Mouse (Mus musculus): ENCODE data around the gene Reps2. TPM values are rescaled to one million over a fixed set of nuclear protein-coding genes. Genes with fewer than 3 reads are reported as not detected.

The Reps2 gene
- total and polyA plus RNA-seq, 3 experiments = 2.2 to 2.8 TPM; not detected in 1

- no peak for DNase-seq (ENCODE audit: low read depth, low spot score)
- TF ChIP-seq MEF2A (IDR thresholded peaks at IDR 0.05; ENCODE audit: extremely low read depth, insufficient replicate concordance, low read depth, low read length, poor library complexity, severe bottlenecking) (no peak), NRF1 (IDR thresholded peaks at IDR 0.05; ENCODE audit: insufficient read depth, low read depth, low read length, poor library complexity, severe bottlenecking) (no peak), MYB (IDR thresholded peaks at IDR 0.05; ENCODE audit: low read depth, low read length) (no peak), USF1 (IDR thresholded peaks at IDR 0.05; ENCODE audit: low read depth, low read length) (no peak), POLR2AphosphoS5 (IDR thresholded peaks at IDR 0.05; ENCODE audit: borderline replicate concordance, low read depth, low read length) (no peak), USF2 (IDR thresholded peaks at IDR 0.05; ENCODE audit: borderline replicate concordance in 1 of 2, insufficient read depth in 1 of 2, low read depth in 1 of 2, low read length in 2 of 2) (no peak), CHD1 (IDR thresholded peaks at IDR 0.05; ENCODE audit: low read depth, low read length) (no peak), BHLHE40 (IDR thresholded peaks at IDR 0.05; ENCODE audit: borderline replicate concordance, low read depth, low read length) (no peak), UBTF (IDR thresholded peaks at IDR 0.05; ENCODE audit: borderline replicate concordance, insufficient read depth, low read depth, low read length) (no peak), ZKSCAN1 (IDR thresholded peaks at IDR 0.05; ENCODE audit: low read depth, low read length) (no peak), MAZ (IDR thresholded peaks at IDR 0.05; ENCODE audit: low read depth, low read length) (no peak), MXI1 (IDR thresholded peaks at IDR 0.05; ENCODE audit: low read depth, low read length) (no peak), ETS1 (IDR thresholded peaks at IDR 0.05; ENCODE audit: low read depth, low read length) (no peak), POLR2A (IDR thresholded peaks at IDR 0.05; ENCODE audit: control insufficient read depth in 1 of 2, insufficient read depth in 1 of 2, low read depth in 1 of 2, low read length in 2 of 2, poor library complexity in 1 of 2) (no peak), TCF12 (IDR thresholded peaks at IDR 0.05; ENCODE audit: low read depth, low read length) (no peak), ZNF384 (IDR thresholded peaks at IDR 0.05; ENCODE audit: low read depth, low read length) (no peak), ELF1 (IDR thresholded peaks at IDR 0.05; ENCODE audit: low read depth, low read length) (no peak), SIN3A (IDR thresholded peaks at IDR 0.05; ENCODE audit: low read length) (no peak), CTCF (IDR thresholded peaks at IDR 0.05 in 2 of 3, conservative IDR thresholded peaks at IDR 0.05 in 1 of 3; ENCODE audit: control insufficient read depth in 1 of 3, insufficient read depth in 1 of 3, low read depth in 2 of 3, low read length in 3 of 3, poor library complexity in 1 of 3, severe bottlenecking in 1 of 3) (no peak), KAT2A (conservative IDR thresholded peaks at IDR 0.05; ENCODE audit: low read depth, low read length) (no peak)
- H3K4me3 ChIP-seq (ENCODE audit: control insufficient read depth in 1 of 2, insufficient read depth in 1 of 2, low read depth in 2 of 2, low read length in 2 of 2) = no peak overlapping the region
- H3K9me3 ChIP-seq (replicated peaks; ENCODE audit: insufficient read depth, low read length) = no peaks in the 10 kb centered on the region
- H3K36me3 ChIP-seq (ENCODE audit: control insufficient read depth in 1 of 2, insufficient read depth in 2 of 2, low read length in 2 of 2) = peaks cover 0 to 6% of the 10 kb centered on the region in 2 experiments; a peak in 2 of 4 replicates
- peaks cover 0 to 4% of the 10 kb centered on the region in 2 experiments; a peak in 2 of 4 replicates for H3K4me1 ChIP-seq (ENCODE audit: control insufficient read depth in 1 of 2, insufficient read depth in 2 of 2, low read length in 2 of 2)
- H3K79me2 ChIP-seq (ENCODE audit: control insufficient read depth, insufficient read depth, low read length, poor library complexity) = no peaks in the 10 kb centered on the region
- no peaks in the 10 kb centered on the region for H3K27me3 ChIP-seq (ENCODE audit: control insufficient read depth in 1 of 2, insufficient read depth in 2 of 2, low read length in 2 of 2)
- H3K9ac ChIP-seq (ENCODE audit: control insufficient read depth, low read depth, low read length, poor library complexity, severe bottlenecking) = no peak overlapping the region
- no peak overlapping the region for H3K27ac ChIP-seq (ENCODE audit: control insufficient read depth, low read depth, low read length)
These were observed 8.3 kb downstream of the Reps2 start for GRCm38 (mm10) chrX:162635159-162635558.

- peaks cover 0 to 19% of the 10 kb centered on the region in 2 experiments; a peak in 2 of 4 replicates for H3K36me3 ChIP-seq (ENCODE audit: control insufficient read depth in 1 of 2, insufficient read depth in 2 of 2, low read length in 2 of 2)
- DNase-seq (ENCODE audit: low read depth, low spot score) = no peak
- H3K79me2 ChIP-seq (ENCODE audit: control insufficient read depth, insufficient read depth, low read length, poor library complexity) = no peaks in the 10 kb centered on the region
- no peak overlapping the region for H3K4me3 ChIP-seq (ENCODE audit: control insufficient read depth in 1 of 2, insufficient read depth in 1 of 2, low read depth in 2 of 2, low read length in 2 of 2)
- no peak overlapping the region for H3K27ac ChIP-seq (ENCODE audit: control insufficient read depth, low read depth, low read length)
- peaks cover 0 to 14% of the 10 kb centered on the region in 2 experiments; a peak in 2 of 4 replicates for H3K4me1 ChIP-seq (ENCODE audit: control insufficient read depth in 1 of 2, insufficient read depth in 2 of 2, low read length in 2 of 2)
- H3K9ac ChIP-seq (ENCODE audit: control insufficient read depth, low read depth, low read length, poor library complexity, severe bottlenecking) = no peak overlapping the region
- H3K27me3 ChIP-seq (ENCODE audit: control insufficient read depth in 1 of 2, insufficient read depth in 2 of 2, low read length in 2 of 2) = no peaks in the 10 kb centered on the region
- TF ChIP-seq SIN3A (IDR thresholded peaks at IDR 0.05; ENCODE audit: low read length) (no peak), JUND (IDR thresholded peaks at IDR 0.05; ENCODE audit: low read depth, low read length) (no peak), ZMIZ1 (IDR thresholded peaks at IDR 0.05; ENCODE audit: low read depth, low read length) (no peak), MAZ (IDR thresholded peaks at IDR 0.05; ENCODE audit: low read depth, low read length) (no peak), CTCF (IDR thresholded peaks at IDR 0.05 in 2 of 3, conservative IDR thresholded peaks at IDR 0.05 in 1 of 3; ENCODE audit: control insufficient read depth in 1 of 3, insufficient read depth in 1 of 3, low read depth in 2 of 3, low read length in 3 of 3, poor library complexity in 1 of 3, severe bottlenecking in 1 of 3) (no peak)
- H3K9me3 ChIP-seq (replicated peaks; ENCODE audit: insufficient read depth, low read length) = no peaks in the 10 kb centered on the region
These were observed 21.4 kb downstream of the Reps2 start for GRCm38 (mm10) chrX:162622091-162622437.
